Mouse (Mus musculus) right cerebral cortex, adult 2 months (tissue): ENCODE measurements around the gene 4930415O20Rik.

Source experiments
- DNase-seq, 2 experiments: peaks; one replicate each; pipeline ENCODE4 v3.0.0; 2021 to 2022; ENCODE audit warnings: low spot score in 2 of 2

4930415O20Rik gene

GRCm38 (mm10) chr15:98570873-98571538, at the start of gene 4930415O20Rik, which contains the start of gene Ccnt1:
4930415O20Rik (plus strand) TSS chr15:98571004.
Ccnt1 (minus strand) TSS chr15:98570923.
- no peak for DNase-seq

- no peak for DNase-seq
Measured at GRCm38 (mm10) chr15:98521245-98521644, 49.6 kb upstream of the 4930415O20Rik start.

- no peak for DNase-seq
Measured at GRCm38 (mm10) chr15:98526057-98526456, 44.7 kb upstream of the 4930415O20Rik start.

- DNase-seq = no peak
Measured at GRCm38 (mm10) chr15:98527056-98527771, 43.6 kb upstream of the 4930415O20Rik start.

- DNase-seq = no peak
Measured at GRCm38 (mm10) chr15:98528066-98528563, 42.7 kb upstream of the 4930415O20Rik start.

- DNase-seq = peak in 1 of 2 experiments; percentile 26
Measured at GRCm38 (mm10) chr15:98532281-98532680, 38.5 kb upstream of the 4930415O20Rik start.

GRCm38 (mm10) chr15:98533035-98533531, 37.7 kb upstream of the 4930415O20Rik start:
- no peak for DNase-seq

GRCm38 (mm10) chr15:98533881-98534627, 36.8 kb upstream of the 4930415O20Rik start, which contains the start of gene Kansl2:
Kansl2 (minus strand) TSS chr15:98534264.
- DNase-seq = peak; percentile 98 to 99

- DNase-seq = no peak
Measured at GRCm38 (mm10) chr15:98535921-98536320, 34.9 kb upstream of the 4930415O20Rik start.

- DNase-seq = no peak
Measured at GRCm38 (mm10) chr15:98536828-98537510, 33.8 kb upstream of the 4930415O20Rik start.

GRCm38 (mm10) chr15:98537923-98538322, 32.9 kb upstream of the 4930415O20Rik start:
- no peak for DNase-seq

GRCm38 (mm10) chr15:98541064-98541463, 29.7 kb upstream of the 4930415O20Rik start:
- no peak for DNase-seq

GRCm38 (mm10) chr15:98543341-98543740, 27.5 kb upstream of the 4930415O20Rik start:
- no peak for DNase-seq

- DNase-seq = no peak
Measured at GRCm38 (mm10) chr15:98545151-98545550, 25.7 kb upstream of the 4930415O20Rik start.

GRCm38 (mm10) chr15:98546843-98547242, 24.0 kb upstream of the 4930415O20Rik start:
- DNase-seq = no peak

- DNase-seq = no peak
Measured at GRCm38 (mm10) chr15:98552758-98553157, 18.0 kb upstream of the 4930415O20Rik start.

GRCm38 (mm10) chr15:98555881-98556280, 14.9 kb upstream of the 4930415O20Rik start:
- DNase-seq = no peak

GRCm38 (mm10) chr15:98557186-98557585, 13.6 kb upstream of the 4930415O20Rik start:
- no peak for DNase-seq

GRCm38 (mm10) chr15:98566973-98567277, 3.9 kb upstream of the 4930415O20Rik start:
- no peak for DNase-seq

GRCm38 (mm10) chr15:98567278-98568134, 3.3 kb upstream of the 4930415O20Rik start:
- DNase-seq = peak; percentile 100
